Mouse (Mus musculus): Measurements from ENCODE around the gene Coq10b. TPM values are rescaled to one million over a fixed set of nuclear protein-coding genes. Genes with fewer than 3 reads are reported as not detected.
"Not testable (repeated sequence)": the region's sequence is repeated elsewhere in the genome, so short reads cannot be mapped to it uniquely, and the experiment has no call there.

The Coq10b gene
- polyA plus RNA-seq, 1 experiment from 2014 or later: 19.9 TPM

DNA sequence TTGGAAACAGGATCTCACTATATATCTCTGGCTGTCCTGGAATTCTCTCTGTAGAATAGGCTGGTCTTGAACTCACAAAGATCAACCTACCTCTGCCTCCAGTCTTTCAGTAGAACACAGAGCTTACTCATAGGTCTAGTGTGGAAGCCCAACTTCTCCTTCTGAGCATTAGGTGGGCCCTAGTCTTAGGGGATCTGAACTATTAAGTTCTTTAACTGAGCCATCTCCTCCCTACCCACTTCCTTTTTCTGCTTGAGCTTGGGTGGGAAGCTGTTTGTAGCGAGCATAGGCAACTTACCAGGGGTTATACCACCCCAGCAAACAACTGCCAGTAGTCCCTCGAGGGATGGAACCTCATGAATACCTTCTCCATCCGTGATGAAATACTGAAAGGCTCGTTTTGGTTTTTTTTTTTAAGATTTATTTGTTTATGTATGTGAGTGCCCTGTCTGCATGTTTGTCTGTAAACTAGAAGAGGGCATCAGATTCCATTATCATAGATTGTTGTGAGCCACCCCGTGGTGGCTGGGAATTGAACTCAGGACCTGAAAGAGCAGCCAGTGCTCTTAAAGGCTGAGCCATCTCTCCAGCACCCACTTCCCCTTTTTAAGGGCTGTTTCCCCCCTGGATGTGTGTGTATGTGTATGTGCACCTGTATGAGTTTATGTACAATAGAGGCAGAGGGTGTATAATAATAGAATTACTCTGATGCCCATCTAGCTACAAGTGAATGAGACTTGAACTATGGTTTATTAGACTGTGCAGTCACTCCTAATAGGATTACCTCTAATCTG lies 2.9 kb downstream of the Coq10b start:
- no peak for DNase-seq (ENCODE audit: low spot score)

DNA sequence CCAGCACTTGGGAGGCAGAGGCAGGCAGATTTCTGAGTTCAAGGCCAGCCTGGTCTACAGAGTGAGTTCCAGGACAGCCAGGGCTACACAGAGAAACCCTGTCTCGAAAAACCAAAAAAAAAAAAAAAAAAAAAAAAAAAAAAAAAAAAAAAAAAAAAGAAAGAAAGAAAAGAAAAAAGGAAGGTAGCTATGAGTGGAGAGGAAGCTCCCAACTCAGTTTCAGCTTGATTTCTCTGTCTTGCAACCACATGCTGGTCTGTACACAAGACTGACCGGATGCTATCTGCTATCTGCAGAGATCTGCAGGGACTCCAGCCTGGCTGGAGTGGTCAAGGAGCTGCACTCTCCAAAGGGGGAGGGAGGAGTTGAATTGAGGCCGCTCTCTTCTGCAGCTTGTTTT lies 5.8 kb downstream of the Coq10b start:
- not testable (repeated sequence) for DNase-seq (ENCODE audit: low spot score)

DNA sequence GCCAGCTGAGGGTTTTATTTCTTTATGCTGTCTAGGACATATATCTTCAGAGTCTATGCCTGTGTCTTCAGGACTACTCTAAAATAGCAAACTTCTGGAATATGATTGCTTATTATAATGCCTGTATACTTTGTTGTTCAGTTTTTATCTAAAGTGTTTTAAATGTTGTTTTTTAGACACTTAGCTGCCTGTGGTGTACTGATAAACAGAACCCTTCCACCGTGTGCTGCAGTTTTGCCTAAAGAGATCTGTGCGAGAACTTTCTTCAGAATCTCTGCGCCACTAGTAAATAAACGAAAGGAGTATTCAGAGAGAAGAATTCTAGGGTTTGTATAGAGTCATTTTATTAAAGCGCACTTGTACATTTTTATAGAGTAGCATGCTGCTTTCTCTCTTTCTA lies 8.5 kb downstream of the Coq10b start:
- no peak for DNase-seq (ENCODE audit: low spot score)

DNA sequence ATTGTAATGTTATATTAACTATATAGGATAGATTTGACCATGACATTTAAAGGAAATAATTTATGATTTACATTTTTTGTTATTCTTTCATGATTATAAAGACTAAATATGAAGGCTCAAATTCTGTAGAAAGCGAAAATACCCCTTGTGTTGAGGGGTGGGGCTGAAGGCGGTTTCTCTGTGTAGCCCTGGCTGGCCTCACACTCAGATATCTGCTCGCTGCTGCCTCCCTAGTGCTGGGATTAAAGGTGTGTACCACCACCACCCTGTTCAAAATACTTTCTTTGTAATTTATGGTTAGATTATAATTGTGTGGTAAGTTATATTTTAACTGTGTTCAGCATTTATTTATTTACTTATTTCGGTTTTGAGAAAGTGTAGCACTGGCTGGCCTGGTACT lies 9.2 kb downstream of the Coq10b start:
- DNase-seq (ENCODE audit: low spot score): no peak

DNA sequence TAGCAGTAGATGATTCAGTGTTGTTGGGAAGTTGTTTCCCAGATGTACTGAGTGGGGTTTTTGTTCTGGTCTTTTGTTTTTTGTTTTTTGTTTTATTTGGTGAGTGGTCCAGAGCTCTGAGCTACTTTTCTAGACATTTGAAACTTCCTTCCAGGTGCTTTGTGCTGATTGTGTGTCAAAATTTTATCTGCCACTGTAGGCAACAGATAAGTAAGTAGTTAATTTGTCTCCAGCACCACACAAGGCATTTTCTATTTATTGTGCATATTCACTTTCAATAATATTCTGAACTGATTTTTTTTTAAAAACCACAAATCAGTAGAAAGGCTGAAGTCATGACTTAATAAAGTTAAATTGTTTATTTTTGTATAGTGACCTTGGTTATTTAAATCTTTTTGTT lies 19.8 kb downstream of the Coq10b start:
- not testable (repeated sequence) for DNase-seq (ENCODE audit: low spot score)

DNA sequence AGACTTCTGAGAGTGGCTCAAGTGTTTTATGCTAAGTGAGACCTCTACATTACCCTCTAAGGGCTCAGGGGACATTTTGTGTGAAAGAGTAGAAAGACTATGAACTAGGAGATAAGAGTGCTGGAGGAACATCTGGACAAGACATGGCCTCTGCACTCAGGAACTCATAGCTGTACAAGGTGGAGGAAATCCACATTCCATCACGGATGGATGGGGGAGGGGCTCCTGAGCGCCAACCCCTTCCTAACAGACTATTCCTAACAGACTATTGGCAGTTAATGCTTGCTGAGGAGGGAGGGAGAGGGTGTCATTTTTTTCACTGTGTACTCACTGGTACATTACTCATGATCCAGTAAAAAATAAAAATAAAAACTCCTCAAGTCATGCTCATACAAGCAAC lies 22.2 kb downstream of the Coq10b start:
- DNase-seq (ENCODE audit: low spot score): no peak

DNA sequence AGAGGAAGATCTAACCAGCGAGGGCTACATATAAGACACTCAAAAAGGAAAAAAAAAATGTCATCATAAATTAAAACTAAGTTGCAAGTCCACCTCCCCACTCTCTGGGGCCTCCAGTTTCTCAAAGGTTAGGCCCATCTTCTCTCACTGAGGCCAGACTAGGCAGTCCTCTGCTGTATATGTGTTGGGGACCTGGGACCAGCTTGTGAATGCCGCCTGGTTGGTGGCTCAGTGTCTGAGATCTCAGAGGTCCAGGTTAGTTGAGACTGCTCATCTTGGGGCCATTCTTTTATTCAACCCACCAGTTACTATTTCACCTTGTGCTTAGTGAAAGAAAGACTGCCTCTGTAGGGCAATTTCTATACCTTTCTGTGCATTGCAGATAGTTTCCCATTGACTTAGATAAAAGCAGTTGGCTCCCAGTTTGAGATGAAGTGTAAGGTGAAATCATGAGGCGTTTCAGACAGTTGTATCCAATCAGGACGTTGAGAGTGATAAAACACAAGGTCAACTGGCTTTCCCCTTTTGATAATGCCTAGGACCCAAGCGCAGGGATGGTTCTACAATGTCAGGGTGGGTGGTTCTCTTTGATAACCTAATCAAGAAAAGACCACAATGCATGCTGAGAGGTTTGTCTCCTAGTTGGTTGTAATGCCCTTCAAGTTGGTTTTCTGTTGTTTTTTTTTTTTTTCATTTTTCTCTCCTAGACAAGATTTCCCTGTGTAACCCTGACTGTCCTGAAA lies 23.3 kb downstream of the Coq10b start:
- no peak for DNase-seq (ENCODE audit: low spot score)

DNA sequence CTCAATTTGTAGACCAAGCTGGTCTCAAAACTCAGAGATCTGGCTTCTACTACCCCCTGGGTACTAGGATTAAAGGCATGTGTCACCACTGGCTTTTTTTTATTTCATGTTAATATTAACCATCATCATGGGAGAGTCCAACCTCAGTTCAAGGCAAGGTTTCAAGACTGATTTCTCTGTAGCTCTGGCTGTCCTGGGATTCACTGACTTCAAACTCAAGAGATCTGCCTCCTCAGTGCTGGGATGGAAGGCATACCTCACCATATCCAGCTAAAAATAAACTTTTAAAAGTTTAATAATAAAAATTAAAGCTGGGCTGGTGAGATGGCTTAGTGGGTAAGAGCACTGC lies 23.8 kb downstream of the Coq10b start:
- no peak for DNase-seq (ENCODE audit: low spot score)

DNA sequence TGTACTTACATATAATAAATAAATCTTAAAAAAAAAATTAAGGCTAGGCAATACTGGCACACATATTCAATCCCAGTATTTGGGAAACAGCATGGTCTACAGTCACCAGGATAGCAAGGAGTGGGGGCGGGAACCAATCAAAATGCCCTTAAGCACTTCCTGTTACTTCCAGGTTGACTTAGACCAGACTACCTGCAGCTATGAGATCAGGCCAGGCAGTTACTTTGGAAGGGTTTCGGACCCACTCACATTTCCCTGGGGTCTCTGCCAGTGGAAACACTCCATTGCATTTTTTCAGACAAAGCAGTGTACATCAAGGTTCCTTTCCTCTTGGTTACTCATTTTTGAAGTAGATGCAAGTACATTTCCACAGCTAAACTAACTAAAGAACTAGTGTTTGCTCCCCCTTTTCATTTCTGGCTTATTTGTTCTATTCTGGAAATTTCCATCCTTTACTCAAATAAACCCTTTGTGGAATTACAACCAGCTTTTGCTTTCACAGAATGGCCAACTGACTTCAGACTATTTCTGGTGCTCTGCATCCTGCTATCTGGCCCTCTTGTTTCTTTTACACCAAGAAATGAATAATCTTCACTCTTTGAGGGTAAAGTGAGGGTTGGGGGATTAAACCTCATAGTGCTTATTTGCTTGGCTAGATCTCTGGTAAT lies 24.4 kb downstream of the Coq10b start:
- DNase-seq (ENCODE audit: low spot score): no peak

DNA sequence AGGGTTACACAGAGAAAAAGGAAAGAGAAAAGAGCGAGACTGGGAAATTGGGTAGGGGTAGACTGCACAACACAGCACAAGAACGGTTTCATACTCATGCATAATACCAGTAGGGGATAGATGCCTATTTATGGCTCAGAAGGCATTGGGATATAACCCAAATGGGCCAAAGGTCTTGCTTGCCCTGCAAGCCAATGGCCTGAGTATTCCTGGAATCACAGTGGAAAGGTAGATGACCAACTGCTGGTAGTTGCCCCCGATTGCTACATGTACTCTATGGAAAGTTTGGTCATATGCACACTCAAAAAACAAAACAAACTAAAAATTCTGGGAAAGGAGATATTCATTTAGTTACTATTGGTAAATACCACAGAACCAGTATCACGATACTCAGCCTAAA lies 27.1 kb downstream of the Coq10b start:
- DNase-seq (ENCODE audit: low spot score): no peak

DNA sequence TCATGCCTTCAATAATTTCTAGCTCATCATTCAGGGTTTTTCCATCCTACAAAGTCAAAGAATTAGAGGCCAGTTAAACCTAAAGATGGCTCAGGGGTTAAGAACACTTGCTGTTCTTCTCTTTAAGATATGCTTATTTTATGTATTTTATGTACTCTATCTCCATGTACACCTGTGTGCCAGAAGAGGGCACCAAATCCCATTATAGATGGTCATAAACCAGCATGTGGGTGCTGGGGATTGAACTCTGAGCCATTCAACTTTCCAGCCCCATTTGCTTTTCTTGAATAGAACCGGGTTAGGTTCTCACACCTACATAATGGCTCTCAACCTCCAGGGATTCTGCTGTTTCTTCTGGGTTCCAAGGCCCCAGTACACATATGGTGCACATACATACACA lies 29.5 kb downstream of the Coq10b start:
- no peak for DNase-seq (ENCODE audit: low spot score)

DNA sequence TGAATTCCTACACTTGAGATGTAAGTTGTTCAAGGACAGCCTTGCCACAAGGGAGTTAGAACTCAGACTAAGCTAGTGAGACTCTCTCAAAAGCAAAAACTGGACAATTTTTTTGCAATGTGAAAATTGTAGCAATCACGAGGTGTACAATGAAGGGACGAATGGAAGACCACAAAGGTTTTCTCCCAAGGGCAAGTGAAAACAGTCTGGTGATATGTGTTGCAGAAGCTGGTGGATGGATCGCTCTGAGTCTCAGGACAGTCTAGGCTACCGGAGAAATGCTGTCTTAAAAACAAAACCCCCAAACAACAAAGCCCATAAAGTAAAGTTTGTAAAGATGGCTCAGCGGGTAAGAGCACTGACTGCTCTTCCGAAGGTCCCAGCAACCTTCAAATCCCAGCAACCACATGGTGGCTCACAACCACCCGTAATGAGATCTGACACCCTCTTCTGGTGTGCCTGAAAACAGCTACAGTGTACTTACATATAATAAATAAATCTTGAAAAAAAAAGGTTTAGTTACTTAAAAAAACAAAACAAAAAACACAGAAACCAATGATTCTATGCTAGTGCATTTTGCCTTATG lies 33.3 kb downstream of the Coq10b start:
- no peak for DNase-seq (ENCODE audit: low spot score)

DNA sequence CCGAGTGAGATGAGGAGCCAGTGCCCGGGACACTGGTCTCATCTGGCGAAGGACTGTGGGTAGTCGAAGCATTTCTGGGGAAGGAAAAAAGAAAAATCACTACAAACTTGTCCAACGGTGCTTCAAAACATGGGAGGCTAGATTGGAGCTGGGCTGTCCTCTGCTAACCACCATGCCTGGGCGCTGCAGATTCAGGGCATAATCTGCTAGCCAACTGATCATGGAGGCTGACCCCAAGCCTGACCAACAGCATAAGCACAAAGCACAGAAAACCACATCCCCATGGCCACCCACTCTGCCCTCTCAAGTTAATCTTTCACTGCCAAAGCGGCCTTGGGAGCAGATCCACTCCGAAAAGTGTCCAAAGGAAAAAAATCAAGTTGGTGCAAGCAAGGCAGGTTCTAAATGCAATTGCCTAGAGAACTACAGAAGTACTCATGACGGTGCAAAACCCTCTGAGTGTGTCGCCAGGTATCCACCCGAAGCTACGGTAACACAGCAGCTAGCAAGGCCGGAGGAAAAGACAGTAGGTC lies 34.4 kb downstream of the Coq10b start:
- peak; percentile 46 for DNase-seq (ENCODE audit: low spot score)

DNA sequence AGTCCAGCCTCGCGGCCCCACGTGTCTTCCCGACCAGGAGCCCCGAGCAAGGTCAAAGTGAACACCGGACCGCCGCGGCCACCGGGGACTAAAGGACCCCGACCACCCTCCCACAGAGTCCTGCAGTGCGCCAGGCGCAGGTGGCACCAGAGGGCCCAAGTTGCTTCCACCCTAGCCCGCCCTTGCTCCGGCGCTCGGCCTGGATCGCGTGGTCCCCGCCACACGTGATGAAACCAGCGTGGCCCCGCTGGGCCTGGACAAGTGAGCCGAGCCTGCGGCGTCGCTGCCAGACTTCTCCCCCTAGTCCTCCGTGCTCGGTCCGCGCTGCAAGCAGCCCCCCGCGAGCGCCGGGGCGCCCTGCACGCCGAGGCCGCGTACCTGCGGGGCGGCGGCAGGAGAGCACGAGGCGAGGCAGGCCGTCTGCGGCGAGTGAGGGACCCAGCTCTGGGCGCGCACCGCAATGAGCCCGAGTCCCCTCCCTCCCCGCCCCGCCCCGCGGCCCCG lies 34.9 kb downstream of the Coq10b start:
- no peak for DNase-seq (ENCODE audit: low spot score)

DNA sequence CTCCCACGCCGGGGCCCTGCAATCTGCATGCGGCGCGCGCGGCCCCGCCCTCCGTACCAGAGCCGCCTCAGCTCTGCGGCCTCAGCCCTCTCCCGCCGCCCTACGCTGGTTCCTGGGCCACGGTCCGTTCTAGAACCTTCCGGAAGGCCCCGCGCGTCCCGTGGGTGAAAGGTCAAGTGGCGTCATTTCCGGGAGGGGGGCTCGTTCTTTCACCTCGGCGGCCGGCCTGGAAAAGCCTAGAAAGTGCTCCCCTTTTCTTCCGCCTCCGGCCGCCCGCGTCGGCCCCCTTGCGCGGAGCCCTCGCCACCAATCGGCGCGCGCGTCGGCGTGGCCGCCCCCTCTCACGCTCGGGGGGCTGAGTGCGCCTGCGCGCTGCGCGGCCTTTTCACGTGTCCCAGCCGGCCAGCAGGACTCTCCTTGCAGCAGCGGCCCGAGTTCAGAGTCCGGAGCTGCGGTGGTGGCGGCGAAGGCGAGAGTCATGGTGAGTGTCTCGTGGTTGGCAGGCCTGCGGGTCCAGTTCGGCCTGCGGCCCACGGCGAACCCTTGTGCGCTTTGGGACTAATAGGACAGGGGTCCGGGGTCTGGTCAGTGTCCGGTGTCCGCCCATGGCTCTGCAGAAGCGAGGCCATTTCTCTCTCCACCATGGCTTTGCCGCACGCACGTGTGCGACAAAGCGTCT lies 35.5 kb downstream of the Coq10b start, which contains the start of the genes Hspe1 and Hspd1:
Gene Hspe1 (plus strand): TSS at position 201 of the 679 bp plus-strand sequence.
Gene Hspd1 (minus strand): TSS at position 312 of the 679 bp plus-strand sequence.
- peak; percentile 98 for DNase-seq (ENCODE audit: low spot score)

DNA sequence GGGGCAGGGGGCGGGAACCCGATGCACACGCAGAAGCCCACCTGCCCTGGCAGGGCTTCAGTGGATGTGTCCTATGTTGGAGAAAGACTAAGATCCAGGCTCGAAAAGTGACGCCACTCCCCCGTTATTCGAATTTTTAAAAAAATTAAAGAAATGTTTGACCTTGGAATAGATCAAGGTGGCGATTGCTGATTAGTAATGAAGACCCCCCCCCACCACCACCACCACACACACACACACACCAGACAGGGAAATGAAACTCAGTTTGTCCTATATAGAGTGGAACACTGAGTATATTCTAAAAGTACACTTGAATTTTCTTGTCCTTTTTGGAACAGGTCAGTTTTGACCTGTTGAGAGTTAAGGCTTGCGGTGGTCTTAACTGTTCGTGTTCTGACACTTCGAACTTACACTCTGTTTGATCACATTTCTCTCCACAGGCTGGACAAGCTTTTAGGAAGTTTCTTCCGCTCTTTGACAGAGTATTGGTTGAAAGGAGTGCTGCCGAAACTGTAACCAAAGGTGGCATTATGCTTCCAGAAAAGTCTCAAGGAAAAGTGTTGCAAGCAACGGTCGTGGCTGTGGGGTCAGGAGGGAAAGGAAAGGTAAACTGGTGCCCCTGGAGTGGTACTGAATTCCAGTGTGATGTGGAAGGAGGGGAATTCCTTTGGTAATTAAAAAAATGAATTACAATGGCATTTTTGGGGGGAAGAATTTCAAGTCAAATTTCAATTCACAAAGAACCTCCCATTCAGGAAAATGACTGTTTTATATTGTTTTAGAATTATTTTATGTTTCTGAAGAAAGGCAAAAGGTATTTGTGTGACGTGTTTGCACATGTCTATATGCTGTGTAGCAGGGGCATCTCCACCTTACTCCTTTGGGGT lies 36.3 kb downstream of the Coq10b start:
- DNase-seq (ENCODE audit: low spot score): no peak

DNA sequence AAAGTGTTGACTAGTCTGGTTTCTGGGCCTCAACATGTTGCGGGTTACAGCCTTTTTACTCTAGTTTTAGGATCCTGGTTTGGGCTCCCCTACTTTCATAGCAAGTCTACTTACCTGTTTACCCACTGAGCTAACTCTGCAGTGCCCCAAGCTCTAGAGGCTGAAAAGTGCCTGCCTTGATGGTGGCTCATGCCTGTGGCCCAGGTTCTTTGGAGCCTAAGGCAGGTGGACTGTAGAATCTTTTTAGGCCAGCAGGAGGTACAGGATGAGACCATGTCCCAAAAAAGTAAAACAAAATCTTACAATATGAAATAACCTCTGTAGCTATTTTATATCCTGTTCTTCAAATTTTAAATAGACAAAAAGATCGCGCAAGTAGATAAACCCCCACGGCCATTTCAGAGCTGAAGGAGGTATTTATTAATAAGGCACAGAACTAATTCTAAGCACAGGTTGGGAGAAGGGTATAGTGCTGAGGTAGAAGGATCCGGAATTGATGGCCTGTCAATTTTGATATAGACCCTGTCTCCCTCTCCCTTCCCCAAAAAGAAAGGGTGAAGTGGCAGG lies 37.0 kb downstream of the Coq10b start:
- no peak for DNase-seq (ENCODE audit: low spot score)

DNA sequence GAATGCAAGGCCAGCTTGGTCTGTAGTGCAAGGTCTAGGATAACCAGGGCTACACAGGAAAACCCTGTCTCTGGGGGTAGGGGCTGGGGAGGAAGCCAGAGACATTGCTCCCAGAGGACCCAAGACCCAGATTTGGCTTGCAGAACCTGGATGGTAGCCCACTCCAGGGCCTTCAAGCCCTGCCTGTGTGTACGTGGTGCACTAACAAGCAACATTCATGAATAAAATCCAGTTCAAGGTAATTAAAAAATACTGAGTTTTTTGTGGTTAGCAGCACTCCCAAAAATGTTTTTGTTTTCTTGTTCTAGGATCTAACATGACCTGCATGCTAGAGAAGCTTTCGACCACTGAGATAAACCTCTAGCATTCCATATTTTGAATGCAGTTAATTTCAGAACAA lies 39.5 kb downstream of the Coq10b start:
- DNase-seq (ENCODE audit: low spot score): no peak

DNA sequence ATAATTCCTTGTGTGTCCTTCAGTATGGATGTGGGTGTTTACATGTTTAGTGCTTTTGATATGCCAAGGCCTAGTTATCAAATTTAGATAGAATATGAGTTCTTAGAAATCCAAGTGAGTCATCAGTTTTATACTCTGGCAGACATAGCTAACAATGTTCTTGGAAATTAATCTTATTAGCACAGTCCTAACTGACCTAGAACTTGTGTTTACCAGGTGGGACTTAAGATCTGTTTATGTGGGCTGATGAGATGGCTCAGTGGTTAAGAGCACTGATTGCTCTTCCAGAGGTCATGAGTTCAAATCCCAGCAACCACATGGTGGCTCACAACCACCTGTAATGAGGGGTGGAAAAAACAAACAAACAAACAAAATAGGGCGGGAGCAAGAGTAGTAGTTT lies 39.9 kb downstream of the Coq10b start:
- no peak for DNase-seq (ENCODE audit: low spot score)
